Mouse (Mus musculus): ENCODE data around the gene Stox1. TPM values are rescaled to one million over a fixed set of nuclear protein-coding genes. Genes with fewer than 3 reads are reported as not detected.
"Not testable (repeated sequence)": the region's sequence is repeated elsewhere in the genome, so short reads cannot be mapped to it uniquely, and the experiment has no call there.

Stox1 gene
- polyA plus RNA-seq, 1 experiment from 2014 or later: 3.1 TPM

DNA sequence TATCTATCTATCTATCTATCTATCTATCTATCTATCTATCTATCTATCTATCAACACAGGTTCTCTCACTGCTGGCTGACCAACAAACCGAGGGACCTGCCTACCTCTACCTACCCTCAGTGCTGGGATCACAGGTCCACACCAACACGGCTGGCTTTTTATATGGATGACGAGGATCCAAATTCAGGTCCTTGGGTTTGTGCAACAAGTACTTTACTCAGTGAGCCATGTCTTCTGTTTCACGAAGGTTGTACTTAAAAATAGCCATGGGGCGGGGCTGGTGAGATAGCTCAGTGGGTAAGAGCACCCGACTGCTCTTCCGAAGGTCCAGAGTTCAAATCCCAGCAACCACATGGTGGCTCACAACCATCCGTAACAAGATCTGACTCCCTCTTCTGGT lies 5.4 kb downstream of the Stox1 start:
- H3K9me3 ChIP-seq (replicated peaks; ENCODE audit: control insufficient read depth, low read length); H3K27ac ChIP-seq (replicated peaks; ENCODE audit: low read depth, low read length); H3K4me1 ChIP-seq (ENCODE audit: control insufficient read depth, insufficient read depth, low read length); H3K4me3 ChIP-seq (ENCODE audit: low read depth, low read length); H3K36me3 ChIP-seq (replicated peaks; ENCODE audit: control insufficient read depth, insufficient read depth, low read depth, low read length); ATAC-seq (replicated peaks; ENCODE audit: insufficient number of reproducible peaks, low FRiP score, low TSS enrichment, low read depth); H3K27me3 ChIP-seq (ENCODE audit: control insufficient read depth, insufficient read depth, low read length); DNase-seq (ENCODE audit: low spot score); H3K4me2 ChIP-seq (ENCODE audit: low read depth, low read length); H3K9ac ChIP-seq (replicated peaks; ENCODE audit: low read length): not testable (repeated sequence)
- 91% methylated on average over 7 of the region's 8 CpGs for WGBS

DNA sequence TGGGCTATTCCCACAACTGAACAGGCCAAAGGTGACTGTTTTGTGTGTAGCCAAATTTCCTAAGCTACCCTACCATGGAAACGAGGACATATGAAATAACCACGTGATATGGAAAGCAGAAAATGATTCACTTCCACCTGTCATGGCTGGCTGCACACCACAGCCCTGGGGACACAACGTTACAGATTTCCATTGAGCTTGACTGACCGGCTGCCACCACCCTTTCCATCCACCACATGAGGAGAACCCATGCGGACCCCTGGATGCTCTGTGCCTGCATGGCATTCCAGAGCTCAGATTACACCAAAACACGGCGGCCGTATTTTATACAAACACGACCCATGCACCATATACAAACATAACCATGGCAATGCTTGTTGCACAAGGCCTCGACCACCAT lies 12.5 kb downstream of the Stox1 start:
- H3K9me3 ChIP-seq (replicated peaks; ENCODE audit: control insufficient read depth, low read length): no peaks in the 10 kb centered on the region
- no peak for DNase-seq (ENCODE audit: low spot score)
- no peak overlapping the region for H3K4me3 ChIP-seq (ENCODE audit: low read depth, low read length)
- H3K27ac ChIP-seq (replicated peaks; ENCODE audit: low read depth, low read length): no peak overlapping the region
- 67% methylated on average over 10 of the region's 10 CpGs for WGBS
- no peak for ATAC-seq (replicated peaks; ENCODE audit: insufficient number of reproducible peaks, low FRiP score, low TSS enrichment, low read depth)
- no peak overlapping the region for H3K9ac ChIP-seq (replicated peaks; ENCODE audit: low read length)
- H3K36me3 ChIP-seq (replicated peaks; ENCODE audit: control insufficient read depth, insufficient read depth, low read depth, low read length): no peaks in the 10 kb centered on the region
- no peaks in the 10 kb centered on the region for H3K27me3 ChIP-seq (ENCODE audit: control insufficient read depth, insufficient read depth, low read length)
- H3K4me2 ChIP-seq (ENCODE audit: low read depth, low read length): no peak overlapping the region
- H3K4me1 ChIP-seq (ENCODE audit: control insufficient read depth, insufficient read depth, low read length): no peaks in the 10 kb centered on the region

DNA sequence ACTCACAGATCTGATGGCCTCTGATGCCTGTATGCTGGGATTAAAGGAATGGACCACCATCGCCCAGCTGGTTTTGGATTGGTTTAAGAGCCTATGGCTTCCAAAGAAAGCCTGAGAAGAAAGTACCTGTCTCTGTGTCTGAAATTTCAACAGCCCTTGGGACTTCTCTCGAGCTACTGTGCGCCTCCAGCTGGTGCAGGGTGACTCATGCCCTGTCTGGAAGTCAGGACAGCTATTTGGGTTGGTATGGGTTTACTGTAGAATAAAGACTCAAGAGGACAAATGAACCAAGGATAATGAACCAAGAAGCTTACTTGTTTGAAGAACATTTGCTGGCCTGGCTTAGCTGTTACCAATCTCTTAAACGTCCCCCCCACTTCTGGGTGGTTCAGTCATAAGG lies 22.3 kb downstream of the Stox1 start:
- H3K9ac ChIP-seq (replicated peaks; ENCODE audit: low read length): no peak overlapping the region
- WGBS: 81% methylated on average over 4 of the region's 4 CpGs
- no peaks in the 10 kb centered on the region for H3K36me3 ChIP-seq (replicated peaks; ENCODE audit: control insufficient read depth, insufficient read depth, low read depth, low read length)
- no peaks in the 10 kb centered on the region for H3K4me1 ChIP-seq (ENCODE audit: control insufficient read depth, insufficient read depth, low read length)
- H3K4me3 ChIP-seq (ENCODE audit: low read depth, low read length): no peak overlapping the region
- ATAC-seq (replicated peaks; ENCODE audit: insufficient number of reproducible peaks, low FRiP score, low TSS enrichment, low read depth) (no peak), DNase-seq (ENCODE audit: low spot score) (no peak)
- H3K9me3 ChIP-seq (replicated peaks; ENCODE audit: control insufficient read depth, low read length): no peaks in the 10 kb centered on the region
- H3K27ac ChIP-seq (replicated peaks; ENCODE audit: low read depth, low read length): no peak overlapping the region
- H3K27me3 ChIP-seq (ENCODE audit: control insufficient read depth, insufficient read depth, low read length): no peaks in the 10 kb centered on the region
- no peak overlapping the region for H3K4me2 ChIP-seq (ENCODE audit: low read depth, low read length)

DNA sequence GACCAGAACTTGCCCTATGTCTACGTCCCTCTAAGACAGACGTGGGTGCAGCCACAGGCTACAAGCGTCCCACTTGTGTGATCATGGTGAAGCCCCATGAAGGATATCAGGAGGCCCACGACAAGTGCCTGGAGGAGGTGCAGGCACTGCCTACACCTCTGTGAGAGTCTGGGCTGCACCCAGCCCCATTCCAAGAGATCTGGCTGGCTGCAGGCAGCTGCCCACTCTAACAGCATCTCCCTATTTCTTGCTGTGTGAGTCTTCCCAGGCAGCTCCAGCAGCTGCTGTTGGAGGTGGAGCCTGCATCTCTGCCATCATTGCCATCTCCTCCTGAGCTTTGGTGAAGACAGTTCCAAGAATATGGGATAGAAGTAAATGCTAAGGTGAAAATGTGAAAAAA lies 23.5 kb downstream of the Stox1 start:
- 84% methylated on average over 4 of the region's 4 CpGs for WGBS
- no peak for ATAC-seq (replicated peaks; ENCODE audit: insufficient number of reproducible peaks, low FRiP score, low TSS enrichment, low read depth)

DNA sequence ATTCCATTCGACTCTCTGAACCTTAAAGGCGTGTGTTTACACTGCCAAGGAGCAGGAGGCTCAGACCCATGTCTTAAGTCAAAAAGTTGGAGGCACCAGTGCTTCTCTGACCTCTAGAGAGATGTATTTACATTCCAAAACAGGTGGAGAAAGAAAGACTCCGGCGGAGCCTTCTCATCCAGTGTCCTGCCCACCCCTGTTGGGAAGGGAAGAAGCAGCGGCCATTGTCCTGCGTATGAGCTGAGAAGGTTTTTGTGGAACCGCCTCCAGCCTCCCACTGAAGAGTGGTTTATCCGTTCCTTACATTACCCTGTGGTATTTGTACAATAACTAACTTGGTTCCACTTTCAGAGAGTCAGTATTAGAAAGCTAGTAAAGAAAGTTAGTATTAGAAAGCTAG lies 33.2 kb downstream of the Stox1 start:
- no peak overlapping the region for H3K27ac ChIP-seq (replicated peaks; ENCODE audit: low read depth, low read length)
- H3K4me2 ChIP-seq (ENCODE audit: low read depth, low read length): no peak overlapping the region
- H3K4me1 ChIP-seq (ENCODE audit: control insufficient read depth, insufficient read depth, low read length): no peaks in the 10 kb centered on the region
- no peak overlapping the region for H3K9ac ChIP-seq (replicated peaks; ENCODE audit: low read length)
- H3K4me3 ChIP-seq (ENCODE audit: low read depth, low read length): no peak overlapping the region
- no peaks in the 10 kb centered on the region for H3K9me3 ChIP-seq (replicated peaks; ENCODE audit: control insufficient read depth, low read length)
- no peaks in the 10 kb centered on the region for H3K36me3 ChIP-seq (replicated peaks; ENCODE audit: control insufficient read depth, insufficient read depth, low read depth, low read length)
- ATAC-seq (replicated peaks; ENCODE audit: insufficient number of reproducible peaks, low FRiP score, low TSS enrichment, low read depth) (no peak), DNase-seq (ENCODE audit: low spot score) (no peak)
- no peaks in the 10 kb centered on the region for H3K27me3 ChIP-seq (ENCODE audit: control insufficient read depth, insufficient read depth, low read length)
- 62% methylated on average over 8 of the region's 8 CpGs for WGBS

More for the DNA sequence above, 23.5 kb downstream of the Stox1 start:
- Histone ChIP-seq H3K27ac (replicated peaks; ENCODE audit: low read depth, low read length) (no peak overlapping the region), H3K4me1 (ENCODE audit: control insufficient read depth, insufficient read depth, low read length) (no peaks in the 10 kb centered on the region), H3K27me3 (ENCODE audit: control insufficient read depth, insufficient read depth, low read length) (no peaks in the 10 kb centered on the region), H3K4me3 (ENCODE audit: low read depth, low read length) (no peak overlapping the region), H3K9ac (replicated peaks; ENCODE audit: low read length) (no peak overlapping the region), H3K4me2 (ENCODE audit: low read depth, low read length) (no peak overlapping the region), H3K9me3 (replicated peaks; ENCODE audit: control insufficient read depth, low read length) (no peaks in the 10 kb centered on the region), H3K36me3 (replicated peaks; ENCODE audit: control insufficient read depth, insufficient read depth, low read depth, low read length) (no peaks in the 10 kb centered on the region)
- DNase-seq (ENCODE audit: low spot score): no peak

DNA sequence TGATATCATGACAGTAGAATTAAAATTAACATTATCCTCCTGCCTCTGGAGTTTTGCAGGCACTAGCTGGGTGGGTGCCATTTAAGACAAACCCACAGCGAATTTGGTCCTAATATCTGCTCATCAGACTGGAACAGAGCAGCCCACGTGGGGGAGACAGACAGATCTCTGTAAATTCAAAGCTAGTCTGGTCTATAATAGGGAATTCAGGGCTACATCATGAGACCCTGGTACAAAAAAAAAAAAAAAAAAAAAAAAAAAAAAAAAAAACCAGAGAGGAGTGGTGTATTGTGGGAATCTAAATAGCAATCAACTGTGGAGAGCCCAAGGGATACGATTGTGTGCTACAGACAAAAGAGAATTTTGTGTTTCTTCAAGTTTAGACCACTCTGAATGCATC lies 33.7 kb downstream of the Stox1 start:
- H3K9me3 ChIP-seq (replicated peaks; ENCODE audit: control insufficient read depth, low read length): no peaks in the 10 kb centered on the region
- H3K27ac ChIP-seq (replicated peaks; ENCODE audit: low read depth, low read length): no peak overlapping the region
- H3K27me3 ChIP-seq (ENCODE audit: control insufficient read depth, insufficient read depth, low read length): no peaks in the 10 kb centered on the region
- no peaks in the 10 kb centered on the region for H3K36me3 ChIP-seq (replicated peaks; ENCODE audit: control insufficient read depth, insufficient read depth, low read depth, low read length)
- WGBS: 79% methylated on average over 3 of the region's 3 CpGs
- no peak overlapping the region for H3K4me2 ChIP-seq (ENCODE audit: low read depth, low read length)
- H3K9ac ChIP-seq (replicated peaks; ENCODE audit: low read length): no peak overlapping the region
- ATAC-seq (replicated peaks; ENCODE audit: insufficient number of reproducible peaks, low FRiP score, low TSS enrichment, low read depth) (no peak), DNase-seq (ENCODE audit: low spot score) (no peak)
- H3K4me1 ChIP-seq (ENCODE audit: control insufficient read depth, insufficient read depth, low read length): no peaks in the 10 kb centered on the region
- H3K4me3 ChIP-seq (ENCODE audit: low read depth, low read length): no peak overlapping the region

DNA sequence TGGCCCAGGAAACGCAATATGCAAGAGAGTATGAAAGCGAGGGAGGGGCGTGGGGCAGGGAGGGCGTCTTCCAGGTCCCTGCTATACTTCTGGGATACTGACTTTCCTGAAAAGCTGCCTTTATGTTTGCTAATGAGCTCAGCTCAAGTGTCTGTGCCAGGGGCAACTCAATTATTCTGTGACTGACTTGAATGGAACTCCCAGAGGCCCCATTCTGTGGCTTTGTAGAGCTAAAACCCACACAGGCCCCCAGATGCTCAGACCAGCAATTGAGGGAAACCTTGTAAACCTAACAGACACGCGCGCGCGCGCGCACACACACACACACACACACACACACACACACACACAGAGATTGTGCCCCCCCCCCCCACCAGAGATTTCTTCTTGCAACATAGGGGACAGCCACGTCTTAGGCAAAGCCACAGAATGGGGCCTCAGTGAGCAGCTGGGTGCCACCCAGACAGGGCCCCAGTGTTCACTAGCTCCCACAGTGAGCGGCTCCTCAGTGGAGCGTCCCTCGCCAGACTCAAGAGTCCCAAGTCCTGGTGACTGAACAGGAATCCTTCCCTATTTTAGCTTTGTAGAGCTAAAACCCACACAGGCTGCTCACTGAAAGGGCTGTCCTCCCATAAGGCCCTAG lies 38.8 kb downstream of the Stox1 start:
- H3K27me3 ChIP-seq (ENCODE audit: control insufficient read depth, insufficient read depth, low read length): no peaks in the 10 kb centered on the region
- WGBS: 42% methylated on average over 15 of the region's 15 CpGs
- peak; percentile 61 for DNase-seq (ENCODE audit: low spot score)
- H3K4me2 ChIP-seq (ENCODE audit: low read depth, low read length): no peak overlapping the region
- no peaks in the 10 kb centered on the region for H3K4me1 ChIP-seq (ENCODE audit: control insufficient read depth, insufficient read depth, low read length)
- no peaks in the 10 kb centered on the region for H3K9me3 ChIP-seq (replicated peaks; ENCODE audit: control insufficient read depth, low read length)
- no peaks in the 10 kb centered on the region for H3K36me3 ChIP-seq (replicated peaks; ENCODE audit: control insufficient read depth, insufficient read depth, low read depth, low read length)
- ATAC-seq (replicated peaks; ENCODE audit: insufficient number of reproducible peaks, low FRiP score, low TSS enrichment, low read depth): peak; percentile 77; the same call in 1 of the 2 replicates
- H3K27ac ChIP-seq (replicated peaks; ENCODE audit: low read depth, low read length): no peak overlapping the region
- no peak overlapping the region for H3K4me3 ChIP-seq (ENCODE audit: low read depth, low read length)
- no peak overlapping the region for H3K9ac ChIP-seq (replicated peaks; ENCODE audit: low read length)

DNA sequence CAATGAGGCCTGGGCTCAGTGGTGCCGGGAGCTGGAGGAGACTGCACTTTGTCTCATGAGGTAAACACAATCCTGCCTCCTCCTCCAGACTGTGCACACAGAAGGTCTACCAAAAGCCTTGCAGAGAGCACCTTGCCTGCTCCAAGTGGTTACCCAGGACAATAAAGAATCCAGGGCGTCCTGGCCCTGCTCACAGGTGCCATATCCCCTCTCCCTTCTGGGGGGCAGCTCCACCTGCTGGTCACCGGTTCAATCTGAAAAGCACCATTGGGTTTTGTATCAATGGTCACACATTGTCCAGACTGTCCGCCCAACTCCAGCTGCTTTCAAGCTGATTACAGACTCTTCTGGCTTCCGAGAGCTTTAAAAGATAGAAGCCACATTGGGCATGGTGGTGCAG lies 42.9 kb downstream of the Stox1 start:
- H3K4me3 ChIP-seq (ENCODE audit: low read depth, low read length): no peak overlapping the region
- H3K9ac ChIP-seq (replicated peaks; ENCODE audit: low read length): no peak overlapping the region
- peak; percentile 28 for DNase-seq (ENCODE audit: low spot score)
- H3K9me3 ChIP-seq (replicated peaks; ENCODE audit: control insufficient read depth, low read length): no peaks in the 10 kb centered on the region; the same call in 1 of the 2 replicates
- H3K4me2 ChIP-seq (ENCODE audit: low read depth, low read length): no peak overlapping the region
- no peak for ATAC-seq (replicated peaks; ENCODE audit: insufficient number of reproducible peaks, low FRiP score, low TSS enrichment, low read depth)
- WGBS: 61% methylated on average over 5 of the region's 5 CpGs
- no peak overlapping the region for H3K27ac ChIP-seq (replicated peaks; ENCODE audit: low read depth, low read length)
- no peaks in the 10 kb centered on the region for H3K27me3 ChIP-seq (ENCODE audit: control insufficient read depth, insufficient read depth, low read length)
- no peaks in the 10 kb centered on the region for H3K36me3 ChIP-seq (replicated peaks; ENCODE audit: control insufficient read depth, insufficient read depth, low read depth, low read length)
- H3K4me1 ChIP-seq (ENCODE audit: control insufficient read depth, insufficient read depth, low read length): no peaks in the 10 kb centered on the region
